Mouse (Mus musculus) lung, adult 2 months (tissue): ENCODE data around the gene Ccng2.

Experiments
- CTCF ChIP-seq: fragments of 200-500 bp; IDR thresholded peaks from 2 replicates; pipeline ENCODE4 v1.5.1; 2011; ENCODE audit warnings: mild to moderate bottlenecking, low read length, control low read depth; ENCODE audit not compliant: insufficient read depth
- POLR2A ChIP-seq: fragments of 200-500 bp; IDR thresholded peaks from 2 replicates; pipeline ENCODE4 v1.6.1; 2011; ENCODE audit warnings: low read depth, mild to moderate bottlenecking, control low read depth, low read length, borderline replicate concordance; ENCODE audit errors: extremely low read depth

DNA sequence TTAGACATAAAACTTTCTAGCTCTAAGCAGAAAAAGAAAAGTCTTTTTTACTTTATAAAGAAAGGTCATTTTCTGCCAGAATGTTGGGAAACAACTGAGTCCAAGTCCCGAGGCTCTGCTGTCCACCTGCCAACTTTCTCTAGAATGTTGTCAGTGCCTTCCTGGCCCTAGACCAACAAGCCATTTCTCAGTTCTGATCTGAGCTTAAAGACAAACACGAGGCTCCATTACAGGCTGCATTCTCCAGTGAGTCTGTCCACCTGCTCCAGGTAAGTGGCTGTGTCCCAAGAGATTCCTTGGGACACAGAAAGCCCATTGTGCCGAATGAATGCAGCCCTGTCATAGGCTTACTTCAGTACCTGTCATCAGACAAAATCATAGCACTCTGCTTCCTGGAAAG, 45.4 kb upstream of the Ccng2 start:
- no peak for TF ChIP-seq CTCF
- TF ChIP-seq POLR2A: no peak
